Comparison of ENCODE assay signal across 12 mouse cellular contexts in the genomic region with DNA sequence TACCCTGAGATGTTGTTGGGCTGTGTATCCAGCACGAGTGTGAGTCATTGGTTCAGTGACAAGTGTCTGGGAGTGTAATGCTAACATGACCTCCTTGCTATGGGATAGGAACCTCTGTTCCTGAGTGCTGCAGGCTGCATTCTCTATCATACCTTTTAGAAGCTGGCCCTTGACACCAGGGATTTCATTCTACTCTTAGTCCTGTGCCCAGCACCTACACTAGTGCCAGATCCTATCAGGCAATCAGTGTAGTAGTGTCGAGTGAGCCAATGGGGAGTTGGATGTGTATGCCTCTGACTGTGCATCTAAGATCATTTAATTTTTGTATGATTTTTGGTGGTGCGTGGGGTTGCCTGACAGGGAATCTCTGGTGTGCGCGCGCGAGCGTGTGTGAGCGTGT. TPM values are rescaled to one million over a fixed set of nuclear protein-coding genes. Genes with fewer than 3 reads are reported as not detected.
DNase-seq lines count a peak whose midpoint lies in the region; ATAC-seq and TF ChIP-seq lines count a peak whose summit lies in the region.
"Had no signal": no experiment of that assay in that cellular context is flagged by ENCODE, and none has a peak within 500 bp of the region (broad histone marks: within the 10 kb centered on the region; RNA-seq: fewer than 3 reads in every experiment).

No protein-coding gene starts in this region.

- peak overlapping the region; percentile 91 for H3K4me2 ChIP-seq in hindbrain, embryonic 16.5 days (ENCODE audit: low read length)
- H3K4me2 ChIP-seq in neural tube, embryonic 13.5 days: peak overlapping the region; percentile 90

- H3K9ac ChIP-seq in hindbrain, embryonic 16.5 days (ENCODE audit: low read depth, low read length): peak overlapping the region; percentile 78
- H3K9ac ChIP-seq in neural tube, embryonic 13.5 days: peak overlapping the region; percentile 92

- intact Hi-C loops in left cerebral cortex, adult 2 months (cut with DNase I): loop anchor here (5.0 kb wide), 1 partner anchor 96 kb away; a partner anchor contains a TSS
- intact Hi-C loops in left cerebral cortex, postnatal 10 days (cut with DNase I): loop anchor here (5.0 kb wide), 2 partner anchors 64 to 79 kb away; no protein-coding TSS in a partner anchor

- H3K9me3 ChIP-seq in forebrain, embryonic 10.5 days: no peaks in the 10 kb centered on the region
- H3K9me3 ChIP-seq in hindbrain, embryonic 16.5 days (ENCODE audit: control insufficient read depth, low read length): no peaks in the 10 kb centered on the region
- no peaks in the 10 kb centered on the region for H3K9me3 ChIP-seq in neural tube, embryonic 13.5 days

- H3K27ac ChIP-seq in left cerebral cortex, adult 2 months: peak overlapping the region; percentile 70
- H3K27ac ChIP-seq in forebrain, embryonic 10.5 days: no peak overlapping the region
- peak overlapping the region; percentile 81 for H3K27ac ChIP-seq in hindbrain, embryonic 16.5 days (ENCODE audit: low read depth, low read length)
- peak overlapping the region; percentile 98 for H3K27ac ChIP-seq in neural tube, embryonic 13.5 days (replicated peaks)

- H3K36me3 ChIP-seq in forebrain, embryonic 10.5 days (replicated peaks): no peaks in the 10 kb centered on the region
- H3K36me3 ChIP-seq in hindbrain, embryonic 16.5 days (ENCODE audit: control insufficient read depth, insufficient read depth, low read length): no peaks in the 10 kb centered on the region
- no peaks in the 10 kb centered on the region for H3K36me3 ChIP-seq in neural tube, embryonic 13.5 days

- DNase-seq in left cerebral cortex, adult 2 months (ENCODE audit: extremely low spot score in 1 of 2, low spot score in 2 of 2): no peak
- DNase-seq in left cerebral cortex, postnatal 10 days (ENCODE audit: extremely low spot score in 1 of 2, low spot score in 2 of 2): no peak
- no peak for DNase-seq in forebrain, embryonic 10.5 days (ENCODE audit: extremely low spot score, low spot score)
- DNase-seq in adrenal gland, postnatal 36 days: no peak
- no peak for DNase-seq in thymus, postnatal 36 days
- DNase-seq: thymus, postnatal 25 days had no signal

- ATAC-seq in hindbrain, embryonic 16.5 days: no peak
- peak; percentile 4 for ATAC-seq in neural tube, embryonic 13.5 days (ENCODE audit: low read depth)
- no peak for ATAC-seq in granulocyte monocyte progenitor cell, adult 5-6 weeks (replicated peaks; ENCODE audit: poor library complexity, severe bottlenecking)

- TF ChIP-seq CTCF in left cerebral cortex, adult 2 months (IDR thresholded peaks at IDR 0.05): no peak

- H3K4me3 ChIP-seq in left cerebral cortex, adult 2 months: peak overlapping the region; percentile 83
- H3K4me3 ChIP-seq in forebrain, embryonic 10.5 days: peak overlapping the region; percentile 59
- peak overlapping the region; percentile 71 for H3K4me3 ChIP-seq in hindbrain, embryonic 16.5 days (ENCODE audit: low read length)
- H3K4me3 ChIP-seq in neural tube, embryonic 13.5 days: peak overlapping the region; percentile 68

- peaks cover 48% of the 10 kb centered on the region for H3K4me1 ChIP-seq in forebrain, embryonic 10.5 days
- H3K4me1 ChIP-seq in hindbrain, embryonic 16.5 days (ENCODE audit: control insufficient read depth, insufficient read depth, low read depth, low read length): peaks cover 14% of the 10 kb centered on the region
- peaks cover 52% of the 10 kb centered on the region for H3K4me1 ChIP-seq in neural tube, embryonic 13.5 days (replicated peaks)

- 12% methylated on average over 9 of the region's 9 CpGs for WGBS in forebrain, embryonic 10.5 days
- 5% methylated on average over 9 of the region's 9 CpGs for WGBS in hindbrain, embryonic 16.5 days
- 8% methylated on average over 9 of the region's 9 CpGs for whole genome bisulfite sequencing in neural tube, embryonic 13.5 days

- H3K27me3 ChIP-seq in forebrain, embryonic 10.5 days (ENCODE audit: poor library complexity, severe bottlenecking): peaks cover 76% of the 10 kb centered on the region
- no peaks in the 10 kb centered on the region for H3K27me3 ChIP-seq in hindbrain, embryonic 16.5 days (replicated peaks; ENCODE audit: control insufficient read depth, insufficient read depth, low read length)
- H3K27me3 ChIP-seq in neural tube, embryonic 13.5 days: peaks cover 41% of the 10 kb centered on the region

RNA-seq across cellular contexts. Expression of a gene that starts 0.5 kb away (rescaled TPM):
- 100 to 1,000 TPM; 186 to 190 TPM for total RNA-seq in left cerebral cortex, adult 2 months (2021)
- total RNA-seq in left cerebral cortex, postnatal 10 days (2021): 100 to 1,000 TPM; 780 to 841 TPM
- polyA plus RNA-seq in forebrain, embryonic 10.5 days (2016; fragmentation: Nextera tagmentation; extraction: Ambion mirVana): 96.5 and 106 TPM in 2 replicates
- polyA plus RNA-seq in hindbrain, embryonic 16.5 days (2015; fragmentation: Nextera tagmentation; extraction: Ambion mirVana): 851 and 939 TPM in 2 replicates
- polyA plus RNA-seq in neural tube, embryonic 13.5 days (2015; fragmentation: Nextera tagmentation; extraction: Ambion mirVana): 739 and 776 TPM in 2 replicates
- total RNA-seq in adrenal gland, postnatal 36 days (2021): 1 to 10 TPM; 5.2 to 6.6 TPM
- total RNA-seq in granulocyte monocyte progenitor cell, adult 5-6 weeks (2014; fragmentation: Nextera tagmentation): not detected in 2 replicates
- not detected in 2 replicates for total RNA-seq in granulocyte monocyte progenitor cell, adult 5-6 weeks (2017)
- total RNA-seq: common myeloid progenitor, adult 5-6 weeks; megakaryocyte progenitor cell, adult 5-6 weeks; MEL had no signal

Comparison
In these comparisons a context has a peak if more than half of its experiments do, and no peak if none do; other contexts are left out.
1. RNA of a gene that starts 0.5 kb away (total RNA-seq): 780 to 841 TPM in left cerebral cortex, postnatal 10 days and 186 to 190 TPM in left cerebral cortex, adult 2 months; 5.2 to 6.6 TPM in adrenal gland, postnatal 36 days and not detected in granulocyte monocyte progenitor cell, adult 5-6 weeks; every median in the first group is over 10 times any median in the second.
2. Peak in every context shown above with its lines, with median percentiles within 50 percentile points of each other: H3K4me3 ChIP-seq.